In genomic region chr17:66326552-66327045, GRCm38 (mm10) we compare ENCODE assay signal across 13 mouse cellular contexts.
DNase-seq lines count a peak whose midpoint lies in the region; TF ChIP-seq lines count a peak whose summit lies in the region.
"Had no signal": no experiment of that assay in that cellular context is flagged by ENCODE, and none has a peak within 500 bp of the region (broad histone marks: within the 10 kb centered on the region; RNA-seq: fewer than 3 reads in every experiment).

No protein-coding gene starts in this region.

- no peaks in the 10 kb centered on the region for H3K27me3 ChIP-seq in cerebellum, adult 2 months (ENCODE audit: control insufficient read depth, insufficient read depth, low read length)
- H3K27me3 ChIP-seq in testis, adult 2 months (ENCODE audit: control insufficient read depth, insufficient read depth, low read length): no peaks in the 10 kb centered on the region
- H3K27me3 ChIP-seq: limb, embryonic 13.5 days had no signal

- peak; percentile 46; the same call in 1 of the 2 replicates for TF ChIP-seq CTCF in cerebellum, adult 2 months (IDR thresholded peaks at IDR 0.05; ENCODE audit: borderline replicate concordance, insufficient read depth, low read depth, low read length)
- peak; percentile 63 for TF ChIP-seq CTCF in layer of hippocampus, adult 2 months (conservative IDR thresholded peaks at IDR 0.05)
- TF ChIP-seq CTCF in testis, adult 2 months (IDR thresholded peaks at IDR 0.05; ENCODE audit: control insufficient read depth, insufficient read depth, insufficient replicate concordance, low read depth, low read length): peak; percentile 62; the same call in 1 of the 2 replicates

- peaks cover 35% of the 10 kb centered on the region for H3K4me1 ChIP-seq in cerebellum, adult 2 months (ENCODE audit: control insufficient read depth, insufficient read depth, low read length)
- peaks cover 2% of the 10 kb centered on the region; the same call in 1 of the 2 replicates for H3K4me1 ChIP-seq in testis, adult 2 months (ENCODE audit: control insufficient read depth, insufficient read depth, low read length)

- DNase-seq in cerebellum, adult 2 months: peak in 1 of 2 experiments; percentile 39
- DNase-seq in cerebellum, adult 8-10 months: no peak
- DNase-seq in layer of hippocampus, adult 2 months (ENCODE audit: low spot score in 2 of 2): no peak
- no peak for DNase-seq in layer of hippocampus, adult 9-11 months
- DNase-seq in testis, postnatal 14 days (ENCODE audit: low spot score): no peak
- DNase-seq in c-Kit-positive CD71-positive TER-119-positive erythroid progenitor cells, embryonic 14.5 days (ENCODE audit: low spot score): no peak
- DNase-seq in embryo, embryonic 10.5 days (ENCODE audit: low spot score): no peak
- DNase-seq: heart, adult 18-20 months; heart, postnatal 36 days; retina, postnatal 1 day; thymus, postnatal 14 days had no signal

- H3K4me3 ChIP-seq in cerebellum, adult 2 months (replicated peaks; ENCODE audit: insufficient read depth, low read depth, low read length): no peak overlapping the region
- H3K4me3 ChIP-seq in layer of hippocampus, adult 2 months: no peak overlapping the region
- no peak overlapping the region for H3K4me3 ChIP-seq in testis, adult 2 months (ENCODE audit: control insufficient read depth, low read depth, low read length)
- H3K4me3 ChIP-seq: limb, embryonic 13.5 days had no signal

- WGBS in cerebellum, adult 2 months: 89% methylated on average over 5 of the region's 5 CpGs

- no peaks in the 10 kb centered on the region for H3K36me3 ChIP-seq in testis, adult 2 months (ENCODE audit: control insufficient read depth, insufficient read depth, low read length)
- H3K36me3 ChIP-seq: limb, embryonic 13.5 days had no signal

- TF ChIP-seq POLR2A in cerebellum, adult 2 months (IDR thresholded peaks at IDR 0.05; ENCODE audit: borderline replicate concordance, insufficient read depth, low read length): no peak
- TF ChIP-seq POLR2A in testis, adult 2 months (IDR thresholded peaks at IDR 0.05; ENCODE audit: control insufficient read depth, low read depth, low read length): no peak

- H3K27ac ChIP-seq in cerebellum, adult 2 months (ENCODE audit: insufficient read depth, low read length): peak overlapping the region; percentile 90
- peak overlapping the region; percentile 87; the same call in 1 of the 2 replicates for H3K27ac ChIP-seq in layer of hippocampus, adult 2 months
- H3K27ac ChIP-seq in testis, adult 2 months (ENCODE audit: control insufficient read depth, insufficient read depth, low read depth, low read length): no peak overlapping the region
- H3K27ac ChIP-seq: limb, embryonic 13.5 days had no signal
